Mouse (Mus musculus): Measurements from ENCODE around the gene Osgin1.

GRCm38 (mm10) chr8:119468091-119468490 is 34.2 kb downstream of the Osgin1 start:
- TF ChIP-seq CTCF (IDR thresholded peaks at IDR 0.05; ENCODE audit: low read depth) (no peak), EP300 (optimal IDR thresholded peaks at IDR 0.05) (no peak)
